ENCODE assay signal across 9 mouse cellular contexts in genomic region chr9:97056541-97057338, GRCm38 (mm10). TPM values are rescaled to one million over a fixed set of nuclear protein-coding genes. Genes with fewer than 3 reads are reported as not detected.
DNase-seq lines count a peak whose midpoint lies in the region; ATAC-seq lines count a peak whose summit lies in the region.
"Had no signal": no experiment of that assay in that cellular context is flagged by ENCODE, and none has a peak within 500 bp of the region (broad histone marks: within the 10 kb centered on the region; RNA-seq: fewer than 3 reads in every experiment).

No protein-coding gene starts in this region.

- H3K36me3 ChIP-seq in lung, embryonic 15.5 days: no peaks in the 10 kb centered on the region
- H3K36me3 ChIP-seq in intestine, embryonic 14.5 days (ENCODE audit: control insufficient read depth, insufficient read depth, low read length): no peaks in the 10 kb centered on the region
- no peaks in the 10 kb centered on the region for H3K36me3 ChIP-seq in stomach, embryonic 15.5 days

- H3K27me3 ChIP-seq in lung, embryonic 15.5 days: no peaks in the 10 kb centered on the region
- no peaks in the 10 kb centered on the region for H3K27me3 ChIP-seq in intestine, embryonic 14.5 days (replicated peaks; ENCODE audit: control insufficient read depth, insufficient read depth, low read length)
- no peaks in the 10 kb centered on the region for H3K27me3 ChIP-seq in stomach, embryonic 15.5 days (replicated peaks)

- H3K4me1 ChIP-seq in lung, embryonic 15.5 days: peaks cover 5% of the 10 kb centered on the region; the same call in 1 of the 2 replicates
- H3K4me1 ChIP-seq in intestine, embryonic 14.5 days (replicated peaks; ENCODE audit: control insufficient read depth, insufficient read depth, low read length): peaks cover 11% of the 10 kb centered on the region; the same call in 1 of the 2 replicates
- H3K4me1 ChIP-seq in stomach, embryonic 15.5 days: no peaks in the 10 kb centered on the region

- no peak overlapping the region for H3K9ac ChIP-seq in lung, embryonic 15.5 days
- no peak overlapping the region for H3K9ac ChIP-seq in intestine, embryonic 14.5 days (ENCODE audit: low read length)
- H3K9ac ChIP-seq in stomach, embryonic 15.5 days: no peak overlapping the region

- ATAC-seq in lung, embryonic 15.5 days (ENCODE audit: borderline replicate concordance, extremely low read depth, low FRiP score, low TSS enrichment): no peak
- ATAC-seq in intestine, embryonic 14.5 days (replicated peaks; ENCODE audit: low FRiP score, low TSS enrichment, low read depth): no peak
- ATAC-seq in stomach, embryonic 15.5 days (ENCODE audit: insufficient read depth, low FRiP score, low read depth): 0 out of 2 replicates have a peak, but pooled peaks have one; percentile 23

- peak overlapping the region; percentile 53 for H3K4me2 ChIP-seq in lung, embryonic 15.5 days
- peak overlapping the region; percentile 27 for H3K4me2 ChIP-seq in intestine, embryonic 14.5 days (ENCODE audit: low read length)
- peak overlapping the region; percentile 51 for H3K4me2 ChIP-seq in stomach, embryonic 15.5 days

- no peaks in the 10 kb centered on the region for H3K9me3 ChIP-seq in lung, embryonic 15.5 days
- H3K9me3 ChIP-seq in intestine, embryonic 14.5 days (ENCODE audit: control insufficient read depth, low read length): no peaks in the 10 kb centered on the region
- H3K9me3 ChIP-seq in stomach, embryonic 15.5 days: no peaks in the 10 kb centered on the region

- H3K4me3 ChIP-seq in lung, embryonic 15.5 days: peak overlapping the region; percentile 13
- H3K4me3 ChIP-seq in intestine, embryonic 14.5 days (ENCODE audit: low read depth, low read length): 0 out of 2 replicates have a peak overlapping the region, but pooled peaks have one; percentile 0
- H3K4me3 ChIP-seq in stomach, embryonic 15.5 days (replicated peaks): peak overlapping the region; percentile 16

- WGBS in lung, embryonic 15.5 days: 16% methylated on average over 18 of the region's 18 CpGs
- WGBS in intestine, embryonic 14.5 days: 28% methylated on average over 18 of the region's 18 CpGs
- 27% methylated on average over 18 of the region's 18 CpGs for WGBS in stomach, embryonic 15.5 days

- H3K27ac ChIP-seq in lung, embryonic 15.5 days: no peak overlapping the region
- peak overlapping the region; percentile 12; the same call in 1 of the 2 replicates for H3K27ac ChIP-seq in intestine, embryonic 14.5 days (ENCODE audit: low read depth)
- no peak overlapping the region for H3K27ac ChIP-seq in stomach, embryonic 15.5 days

- DNase-seq in adrenal gland, adult (ENCODE audit: inconsistent age in 2 of 2, low spot score in 1 of 2): peak; percentile 34 to 70
- no peak for DNase-seq in adrenal gland, adult 18-20 months (ENCODE audit: low spot score in 2 of 2)
- DNase-seq in lung, adult 18-20 months: no peak
- peak; percentile 63 for DNase-seq in intestine, embryonic 14.5 days (ENCODE audit: low spot score)
- DNase-seq in frontal cortex, adult 2 months (ENCODE audit: extremely low spot score in 1 of 2, low spot score in 1 of 2): no peak
- DNase-seq in spleen, postnatal 14 days (ENCODE audit: low spot score in 2 of 2): no peak
- DNase-seq: thymus, postnatal 25 days had no signal

RNA-seq across cellular contexts. Expression of gene Spsb4, which starts 38.1 kb away (rescaled TPM):
- 1 to 10 TPM in 1 of 2 experiments, under 1 TPM in 1; 0.45 to 1.1 TPM for total RNA-seq in adrenal gland, adult 18-20 months (2021)
- polyA plus RNA-seq in lung, embryonic 15.5 days (2015; fragmentation: Nextera tagmentation; extraction: Ambion mirVana): 14.1 and 14.5 TPM in 2 replicates
- 28.3 and 33.2 TPM in 2 replicates for polyA plus RNA-seq in intestine, embryonic 14.5 days (2014; fragmentation: Nextera tagmentation; extraction: Ambion mirVana)
- polyA plus RNA-seq in stomach, embryonic 15.5 days (2015; fragmentation: Nextera tagmentation; extraction: Ambion mirVana): 21.5 and 25.4 TPM in 2 replicates
- 9.1 and 11.9 TPM in 2 replicates for polyA plus RNA-seq in frontal cortex, adult 2 months (2012; rRNA removed)

RNA-seq across cellular contexts. Expression of gene Slc25a36, which starts 54.2 kb away (rescaled TPM):
- total RNA-seq in adrenal gland, adult 18-20 months (2021): 10 to 100 TPM; 61.0 to 63.9 TPM
- 74.0 and 77.7 TPM in 2 replicates for polyA plus RNA-seq in lung, embryonic 15.5 days (2015; fragmentation: Nextera tagmentation; extraction: Ambion mirVana)
- 96.7 and 105 TPM in 2 replicates for polyA plus RNA-seq in intestine, embryonic 14.5 days (2014; fragmentation: Nextera tagmentation; extraction: Ambion mirVana)
- 72.0 and 74.2 TPM in 2 replicates for polyA plus RNA-seq in stomach, embryonic 15.5 days (2015; fragmentation: Nextera tagmentation; extraction: Ambion mirVana)
- polyA plus RNA-seq in frontal cortex, adult 2 months (2012; rRNA removed): 65.9 and 71.5 TPM in 2 replicates

Comparison
In these comparisons a context has a peak if more than half of its experiments do, and no peak if none do; other contexts are left out.
1. DNase-seq: peak in adrenal gland, adult (2 of 2) and intestine, embryonic 14.5 days (single experiment); none in adrenal gland, adult 18-20 months (0 of 2), lung, adult 18-20 months (0 of 2), frontal cortex, adult 2 months (0 of 2) and spleen, postnatal 14 days (0 of 2).
2. Peak in every context shown above with its lines, with median percentiles within 50 percentile points of each other: H3K4me2 ChIP-seq and H3K4me3 ChIP-seq.